Mouse (Mus musculus) bone marrow, adult 2 months (tissue): ENCODE results near the gene Pacrg.

ENCODE experiments used
- CTCF ChIP-seq: fragments of 200-500 bp; IDR thresholded peaks from 2 replicates; pipeline ENCODE4 v1.5.1; 2011; ENCODE audit warnings: low read length, control low read depth; ENCODE audit not compliant: control insufficient read depth, insufficient read depth
- POLR2A ChIP-seq: fragments of 200-500 bp; IDR thresholded peaks from 2 replicates; pipeline ENCODE4 v1.6.1; 2011; ENCODE audit warnings: low read depth, mild to moderate bottlenecking, control low read depth, low read length, borderline replicate concordance; ENCODE audit not compliant: control insufficient read depth

GRCm38 (mm10) chr17:10455961-10456360 lies 384.1 kb downstream of the Pacrg start:
- TF ChIP-seq CTCF = no peak
- no peak for TF ChIP-seq POLR2A
